ENCODE assay signal across 9 mouse cellular contexts in the genomic region with DNA sequence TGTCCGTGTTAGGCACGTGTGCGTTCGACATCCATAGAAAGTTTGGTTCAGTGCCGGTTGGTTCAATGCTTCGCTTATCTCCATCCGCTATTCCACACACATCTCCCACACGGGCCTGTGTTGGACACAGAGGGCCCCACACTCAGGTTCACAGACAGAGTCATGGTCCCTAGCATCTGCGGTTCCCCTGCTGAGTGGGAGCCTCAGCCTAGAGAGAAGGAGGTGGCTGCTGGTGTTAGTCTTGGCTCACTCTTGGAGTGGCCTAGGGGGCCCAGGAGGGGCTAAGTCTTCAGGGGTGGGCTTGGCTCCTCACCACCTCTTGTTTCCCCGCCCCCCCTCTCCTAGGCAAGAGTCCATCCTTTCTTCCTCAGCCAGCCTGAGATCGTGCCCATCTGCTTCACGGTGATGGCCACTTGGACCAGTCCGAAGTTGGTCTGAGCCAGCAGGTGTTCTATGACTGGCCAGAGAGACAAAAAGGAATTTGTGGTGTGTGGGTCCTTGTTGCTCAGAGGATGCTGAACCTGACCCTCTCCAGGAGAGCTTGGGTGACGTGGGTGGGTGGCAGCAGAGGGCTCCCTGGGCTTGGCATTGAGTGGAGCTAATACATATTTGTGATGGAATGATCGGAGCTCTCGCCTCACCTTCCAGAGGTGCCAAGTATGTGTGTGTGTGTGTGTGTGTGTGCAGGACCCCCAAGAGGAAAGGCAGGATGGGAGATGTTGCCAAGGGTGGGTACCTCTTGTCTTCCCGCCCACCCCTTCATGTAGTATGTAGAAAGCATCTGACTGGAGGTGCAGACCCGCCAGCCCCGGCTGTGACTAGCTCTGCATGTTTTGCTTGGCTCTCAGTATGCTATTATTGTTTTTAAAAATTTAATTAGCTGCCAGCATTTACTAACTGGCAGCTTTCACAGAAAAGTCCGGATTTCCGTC. TPM values are rescaled to one million over a fixed set of nuclear protein-coding genes. Genes with fewer than 3 reads are reported as not detected.
DNase-seq lines count a peak whose midpoint lies in the region; ATAC-seq lines count a peak whose summit lies in the region.
"Had no signal": no experiment of that assay in that cellular context is flagged by ENCODE, and none has a peak within 500 bp of the region (broad histone marks: within the 10 kb centered on the region; RNA-seq: fewer than 3 reads in every experiment).

No protein-coding gene starts in this region.

- H3K4me1 ChIP-seq in heart, embryonic 12.5 days (replicated peaks), result peaks cover 83% of the 10 kb centered on the region
- H3K4me1 ChIP-seq in hindbrain, embryonic 10.5 days (replicated peaks), result peaks cover 57% of the 10 kb centered on the region
- H3K4me1 ChIP-seq in midbrain, embryonic 11.5 days (ENCODE audit: control insufficient read depth, insufficient read depth, low read length), result peaks cover 20% of the 10 kb centered on the region

- no peaks in the 10 kb centered on the region for H3K9me3 ChIP-seq in heart, embryonic 12.5 days (replicated peaks)
- no peaks in the 10 kb centered on the region for H3K9me3 ChIP-seq in hindbrain, embryonic 10.5 days
- H3K9me3 ChIP-seq in midbrain, embryonic 11.5 days (ENCODE audit: control insufficient read depth, low read length), result no peaks in the 10 kb centered on the region

- intact Hi-C loops in heart, postnatal 14 days (cut with DNase I), result no loop called here

- H3K36me3 ChIP-seq in heart, embryonic 12.5 days, result no peaks in the 10 kb centered on the region
- H3K36me3 ChIP-seq in hindbrain, embryonic 10.5 days, result no peaks in the 10 kb centered on the region
- no peaks in the 10 kb centered on the region for H3K36me3 ChIP-seq in midbrain, embryonic 11.5 days (ENCODE audit: control insufficient read depth, insufficient read depth, low read length)

- no peak for ATAC-seq in heart, embryonic 12.5 days (ENCODE audit: insufficient number of reproducible peaks, low FRiP score)
- no peak for ATAC-seq in midbrain, embryonic 11.5 days (ENCODE audit: low FRiP score)

- H3K27me3 ChIP-seq in heart, embryonic 12.5 days (replicated peaks), result peaks cover 19% of the 10 kb centered on the region
- peaks cover 46% of the 10 kb centered on the region for H3K27me3 ChIP-seq in hindbrain, embryonic 10.5 days (ENCODE audit: insufficient read depth, poor library complexity, severe bottlenecking)
- H3K27me3 ChIP-seq in midbrain, embryonic 11.5 days (ENCODE audit: control insufficient read depth, insufficient read depth, low read length), result peaks cover 8% of the 10 kb centered on the region

- peak overlapping the region; percentile 58 for H3K4me3 ChIP-seq in heart, embryonic 12.5 days
- H3K4me3 ChIP-seq in hindbrain, embryonic 10.5 days, result peak overlapping the region; percentile 53
- H3K4me3 ChIP-seq in midbrain, embryonic 11.5 days (ENCODE audit: low read depth, low read length), result peak overlapping the region; percentile 29

- DNase-seq in heart, postnatal 14 days, result no peak
- peak; percentile 36 for DNase-seq in MN1 (ENCODE audit: low spot score)
- no peak for DNase-seq in hindbrain, embryonic 10.5 days (ENCODE audit: low spot score)
- peak; percentile 87 for DNase-seq in midbrain, embryonic 11.5 days (ENCODE audit: low spot score, missing footprints)
- DNase-seq in right cerebral cortex, postnatal 10 days (ENCODE audit: low spot score in 2 of 2), result no peak
- no peak for DNase-seq in adrenal gland, adult (ENCODE audit: inconsistent age in 2 of 2, low spot score in 1 of 2)
- no peak for DNase-seq in adrenal gland, postnatal 4 days (ENCODE audit: low spot score in 2 of 2)

- peak overlapping the region; percentile 78 for H3K9ac ChIP-seq in heart, embryonic 12.5 days
- peak overlapping the region; percentile 53; the same call in 1 of the 2 replicates for H3K9ac ChIP-seq in midbrain, embryonic 11.5 days (ENCODE audit: low read length)

- whole genome bisulfite sequencing in heart, embryonic 12.5 days, result 51% methylated on average over 21 of the region's 21 CpGs
- 68% methylated on average over 21 of the region's 21 CpGs for WGBS in hindbrain, embryonic 10.5 days
- WGBS in midbrain, embryonic 11.5 days, result 59% methylated on average over 21 of the region's 21 CpGs

- peak overlapping the region; percentile 82 for H3K4me2 ChIP-seq in heart, embryonic 12.5 days
- peak overlapping the region; percentile 52 for H3K4me2 ChIP-seq in midbrain, embryonic 11.5 days

- H3K27ac ChIP-seq in heart, embryonic 12.5 days (ENCODE audit: poor library complexity, severe bottlenecking), result peak overlapping the region; percentile 69
- peak overlapping the region; percentile 77; the same call in 1 of the 2 replicates for H3K27ac ChIP-seq in hindbrain, embryonic 10.5 days
- H3K27ac ChIP-seq in midbrain, embryonic 11.5 days (ENCODE audit: low read depth, low read length), result no peak overlapping the region

RNA-seq across cellular contexts. Expression of a gene that starts 1.3 kb away (rescaled TPM):
- 210 and 213 TPM in 2 replicates for polyA plus RNA-seq in heart, embryonic 12.5 days (2016; fragmentation: Nextera tagmentation; extraction: Ambion mirVana)
- 100 to 1,000 TPM; 112 to 127 TPM for total RNA-seq in heart, postnatal 14 days (2021)
- polyA plus RNA-seq in hindbrain, embryonic 10.5 days (2016; fragmentation: Nextera tagmentation; extraction: Ambion mirVana), result 28.5 and 32.2 TPM in 2 replicates
- 21.9 TPM in 2 replicates for polyA plus RNA-seq in midbrain, embryonic 11.5 days (2014; fragmentation: Nextera tagmentation; extraction: Ambion mirVana)
- 10 to 100 TPM; 71.7 to 73.5 TPM for total RNA-seq in adrenal gland, postnatal 4 days (2021)
- total RNA-seq: hematopoietic stem cell, adult 5-6 weeks had no signal

RNA-seq across cellular contexts. Expression of a gene that starts 57.1 kb away (rescaled TPM):
- polyA plus RNA-seq in heart, embryonic 12.5 days (2016; fragmentation: Nextera tagmentation; extraction: Ambion mirVana), result 8.8 and 9.0 TPM in 2 replicates
- total RNA-seq in heart, postnatal 14 days (2021), result 10 to 100 TPM; 11.5 to 11.8 TPM
- polyA plus RNA-seq in hindbrain, embryonic 10.5 days (2016; fragmentation: Nextera tagmentation; extraction: Ambion mirVana), result 12.3 and 15.6 TPM in 2 replicates
- 12.8 and 13.0 TPM in 2 replicates for polyA plus RNA-seq in midbrain, embryonic 11.5 days (2014; fragmentation: Nextera tagmentation; extraction: Ambion mirVana)
- 10 to 100 TPM; 12.9 to 17.8 TPM for total RNA-seq in adrenal gland, postnatal 4 days (2021)

Comparison
In these comparisons a context has a peak if more than half of its experiments do, and no peak if none do; other contexts are left out.
1. DNase-seq: peak in MN1 (single experiment) and midbrain, embryonic 11.5 days (single experiment); none in heart, postnatal 14 days (0 of 2), hindbrain, embryonic 10.5 days (single experiment), right cerebral cortex, postnatal 10 days (0 of 2), adrenal gland, adult (0 of 2) and adrenal gland, postnatal 4 days (0 of 2).
2. Peak in every context shown above with its lines, with median percentiles within 50 percentile points of each other: H3K4me3 ChIP-seq.